Mouse (Mus musculus) stomach, embryonic 14.5 days (tissue): ENCODE data around the gene Bcdin3d. TPM values are rescaled to one million over a fixed set of nuclear protein-coding genes. Genes with fewer than 3 reads are reported as not detected.

ENCODE experiments used
- ATAC-seq: fragments of 200-750 bp; cut with Nextera tagmentation; 2 replicates; pipeline ENCODE4 v1.8.0; 2017; ENCODE audit warnings: low read depth, moderate TSS enrichment; ENCODE audit not compliant: insufficient number of reproducible peaks, insufficient read depth, low FRiP score
- H3K27ac ChIP-seq: fragments of 300-500 bp; sonication (generic); 2 replicates; pipeline ENCODE4 v1.5.1; 2014; ENCODE audit warnings: mild to moderate bottlenecking, low read length, moderate library complexity, mixed read lengths
- H3K27me3 ChIP-seq: fragments of 300-500 bp; sonication (generic); 2 replicates; pipeline ENCODE4 v1.6.1; 2014; ENCODE audit warnings: low read length, control low read depth, mixed read lengths; ENCODE audit not compliant: control insufficient read depth, insufficient read depth
- H3K36me3 ChIP-seq: fragments of 300-500 bp; sonication (generic); 2 replicates; pipeline ENCODE4 v1.6.1; 2014; ENCODE audit warnings: mild to moderate bottlenecking, control low read depth, low read length, moderate library complexity, mixed read lengths; ENCODE audit not compliant: control insufficient read depth, insufficient read depth
- H3K4me1 ChIP-seq: fragments of 300-500 bp; sonication (generic); 2 replicates; pipeline ENCODE4 v1.6.1; 2014; ENCODE audit warnings: low read length, control low read depth, mixed read lengths; ENCODE audit not compliant: control insufficient read depth, insufficient read depth
- H3K4me2 ChIP-seq: fragments of 300-500 bp; sonication (generic); replicated peaks from 2 replicates; pipeline ENCODE4 v1.6.1; 2014; ENCODE audit warnings: low read depth, low read length, control low read depth
- H3K4me3 ChIP-seq: fragments of 300-500 bp; sonication (generic); 2 replicates; pipeline ENCODE4 v1.5.1; 2014; ENCODE audit warnings: low read depth, low read length, control low read depth
- H3K9ac ChIP-seq: fragments of 300-500 bp; sonication (generic); replicated peaks from 2 replicates; pipeline ENCODE4 v1.6.1; 2014; ENCODE audit warnings: low read depth, mild to moderate bottlenecking, control low read depth, low read length, moderate library complexity, mixed read lengths
- H3K9me3 ChIP-seq: fragments of 300-500 bp; sonication (generic); 2 replicates; pipeline ENCODE4 v1.6.1; 2016; ENCODE audit warnings: low read depth, low read length, control low read depth; ENCODE audit not compliant: control insufficient read depth
- WGBS: fragments of 180-500 bp; shearing (Covaris S2); extraction: QIAGEN DNeasy Blood & Tissue Kit; methylation state at CpG from one replicate; pipeline ENCODE4 v1.1.7; 2014; 5-methylcytosine and 5-hydroxymethylcytosine counted together
- polyA plus RNA-seq: library from polyadenylated mRNA; unstranded; fragments of >200 nt; fragmentation: Nextera tagmentation; extraction: Ambion mirVana; gene quantifications from 2 replicates; pipeline ENCODE4 v1.2.1, GENCODE M21; 2014

Bcdin3d gene
- polyA plus RNA-seq, 1 experiment from 2014 or later: 16.7 TPM

- 44% methylated on average over 2 of the region's 2 CpGs for WGBS
- peak; percentile 82 for ATAC-seq
- no peaks in the 10 kb centered on the region for H3K27me3 ChIP-seq
- peaks cover 43% of the 10 kb centered on the region for H3K4me1 ChIP-seq
- H3K36me3 ChIP-seq: no peaks in the 10 kb centered on the region; the same call in 1 of the 2 replicates
- H3K4me2 ChIP-seq: peak overlapping the region; percentile 28
- no peaks in the 10 kb centered on the region for H3K9me3 ChIP-seq
- peak overlapping the region; percentile 93 for H3K27ac ChIP-seq
- H3K4me3 ChIP-seq: no peak overlapping the region
- no peak overlapping the region for H3K9ac ChIP-seq
Measured at GRCm38 (mm10) chr15:99440112-99440815, 34.3 kb downstream of the Bcdin3d start.

- Histone ChIP-seq H3K4me1 (peaks cover 43% of the 10 kb centered on the region), H3K9me3 (no peaks in the 10 kb centered on the region), H3K9ac (no peak overlapping the region; the same call in 1 of the 2 replicates), H3K4me2 (no peak overlapping the region), H3K4me3 (no peak overlapping the region), H3K27ac (peak overlapping the region; percentile 52; the same call in 1 of the 2 replicates), H3K36me3 (no peaks in the 10 kb centered on the region; the same call in 1 of the 2 replicates), H3K27me3 (no peaks in the 10 kb centered on the region)
- no peak for ATAC-seq
- 73% methylated on average over 8 of the region's 8 CpGs for WGBS
Measured at GRCm38 (mm10) chr15:99438966-99439698, 35.4 kb downstream of the Bcdin3d start.

GRCm38 (mm10) chr15:99433913-99434312 lies 40.6 kb downstream of the Bcdin3d start:
- H3K4me1 ChIP-seq: peaks cover 11% of the 10 kb centered on the region; the same call in 1 of the 2 replicates
- no peak overlapping the region for H3K4me2 ChIP-seq
- no peak overlapping the region for H3K9ac ChIP-seq
- 86% methylated on average over 12 of the region's 12 CpGs for WGBS
- H3K4me3 ChIP-seq: no peak overlapping the region
- H3K36me3 ChIP-seq: peaks cover 17% of the 10 kb centered on the region
- no peak for ATAC-seq
- no peak overlapping the region for H3K27ac ChIP-seq
- H3K9me3 ChIP-seq: no peaks in the 10 kb centered on the region
- no peaks in the 10 kb centered on the region for H3K27me3 ChIP-seq

- Histone ChIP-seq H3K4me1 (peaks cover 9% of the 10 kb centered on the region; the same call in 1 of the 2 replicates), H3K27ac (no peak overlapping the region), H3K27me3 (no peaks in the 10 kb centered on the region), H3K4me3 (no peak overlapping the region), H3K9ac (no peak overlapping the region), H3K9me3 (no peaks in the 10 kb centered on the region), H3K36me3 (peaks cover 21% of the 10 kb centered on the region), H3K4me2 (no peak overlapping the region)
- WGBS: 89% methylated on average over 16 of the region's 16 CpGs
- no peak for ATAC-seq
Measured at GRCm38 (mm10) chr15:99433081-99433718, 41.3 kb downstream of the Bcdin3d start.

- WGBS: 79% methylated on average over 8 of the region's 8 CpGs
- ATAC-seq: no peak
- no peak overlapping the region for H3K4me3 ChIP-seq
- no peak overlapping the region for H3K9ac ChIP-seq
- H3K27ac ChIP-seq: no peak overlapping the region
- H3K9me3 ChIP-seq: no peaks in the 10 kb centered on the region
- H3K4me1 ChIP-seq: peaks cover 7% of the 10 kb centered on the region; the same call in 1 of the 2 replicates
- peaks cover 34% of the 10 kb centered on the region for H3K36me3 ChIP-seq
- no peaks in the 10 kb centered on the region for H3K27me3 ChIP-seq
- no peak overlapping the region for H3K4me2 ChIP-seq
Measured at GRCm38 (mm10) chr15:99431967-99432366, 42.6 kb downstream of the Bcdin3d start.

GRCm38 (mm10) chr15:99431504-99431903 lies 43.0 kb downstream of the Bcdin3d start:
- H3K27ac ChIP-seq: no peak overlapping the region
- 82% methylated on average over 7 of the region's 7 CpGs for WGBS
- H3K27me3 ChIP-seq: no peaks in the 10 kb centered on the region
- H3K9me3 ChIP-seq: no peaks in the 10 kb centered on the region
- H3K4me2 ChIP-seq: no peak overlapping the region
- no peak overlapping the region for H3K9ac ChIP-seq
- no peak overlapping the region for H3K4me3 ChIP-seq
- peaks cover 4% of the 10 kb centered on the region; the same call in 1 of the 2 replicates for H3K4me1 ChIP-seq
- ATAC-seq: no peak
- peaks cover 38% of the 10 kb centered on the region for H3K36me3 ChIP-seq

- no peaks in the 10 kb centered on the region for H3K9me3 ChIP-seq
- ATAC-seq: no peak
- H3K9ac ChIP-seq: no peak overlapping the region
- no peak overlapping the region for H3K4me2 ChIP-seq
- H3K36me3 ChIP-seq: peaks cover 42% of the 10 kb centered on the region
- H3K27ac ChIP-seq: no peak overlapping the region
- H3K4me3 ChIP-seq: no peak overlapping the region
- H3K27me3 ChIP-seq: no peaks in the 10 kb centered on the region
- no peaks in the 10 kb centered on the region for H3K4me1 ChIP-seq
- WGBS: 89% methylated on average over 10 of the region's 10 CpGs
Measured at GRCm38 (mm10) chr15:99431063-99431462, 43.5 kb downstream of the Bcdin3d start.

- peaks cover 44% of the 10 kb centered on the region for H3K36me3 ChIP-seq
Measured at GRCm38 (mm10) chr15:99430394-99430793, 44.1 kb downstream of the Bcdin3d start.

More at GRCm38 (mm10) chr15:99430394-99430793, 44.1 kb downstream of the Bcdin3d start:
- Histone ChIP-seq H3K27me3 (no peaks in the 10 kb centered on the region), H3K9me3 (no peaks in the 10 kb centered on the region), H3K4me1 (no peaks in the 10 kb centered on the region), H3K9ac (no peak overlapping the region), H3K4me2 (no peak overlapping the region), H3K27ac (no peak overlapping the region), H3K4me3 (no peak overlapping the region)
- WGBS: 73% methylated on average over 8 of the region's 8 CpGs
- ATAC-seq: no peak
